Mouse (Mus musculus): ENCODE results near the gene Taar8b.
"Not testable (repeated sequence)": the region's sequence is repeated elsewhere in the genome, so short reads cannot be mapped to it uniquely, and the experiment has no call there.

DNA sequence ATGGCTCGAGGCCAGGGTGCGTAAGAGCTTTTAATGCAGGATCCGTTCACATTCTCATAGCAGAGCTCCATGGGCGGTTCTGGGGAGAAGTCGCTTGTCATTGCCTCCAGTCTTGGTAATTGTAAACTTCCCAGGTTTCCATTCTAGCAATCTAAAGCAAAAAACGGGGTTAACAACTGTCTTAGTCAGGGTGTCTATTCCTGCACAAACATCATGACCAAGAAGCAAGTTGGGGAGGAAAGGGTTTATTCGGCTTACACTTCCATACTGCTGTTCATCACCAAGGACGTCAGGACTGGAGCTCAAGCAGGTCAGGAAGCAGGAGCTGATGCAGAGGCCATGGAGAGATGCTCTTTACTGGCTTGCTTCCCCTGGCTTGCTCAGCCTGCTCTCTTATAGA lies 17.3 kb upstream of the Taar8b start, which contains the start of gene Taar9:
- not testable (repeated sequence) for TF ChIP-seq TAL1, GATA1 (IDR thresholded peaks at IDR 0.05; ENCODE audit: low read length)
